Mouse (Mus musculus): ENCODE measurements around the gene Daam2. TPM values are rescaled to one million over a fixed set of nuclear protein-coding genes. Genes with fewer than 3 reads are reported as not detected.

The Daam2 gene
- total and polyA plus RNA-seq, 3 experiments: 0.04 to 0.41 TPM; not detected in 1

DNA sequence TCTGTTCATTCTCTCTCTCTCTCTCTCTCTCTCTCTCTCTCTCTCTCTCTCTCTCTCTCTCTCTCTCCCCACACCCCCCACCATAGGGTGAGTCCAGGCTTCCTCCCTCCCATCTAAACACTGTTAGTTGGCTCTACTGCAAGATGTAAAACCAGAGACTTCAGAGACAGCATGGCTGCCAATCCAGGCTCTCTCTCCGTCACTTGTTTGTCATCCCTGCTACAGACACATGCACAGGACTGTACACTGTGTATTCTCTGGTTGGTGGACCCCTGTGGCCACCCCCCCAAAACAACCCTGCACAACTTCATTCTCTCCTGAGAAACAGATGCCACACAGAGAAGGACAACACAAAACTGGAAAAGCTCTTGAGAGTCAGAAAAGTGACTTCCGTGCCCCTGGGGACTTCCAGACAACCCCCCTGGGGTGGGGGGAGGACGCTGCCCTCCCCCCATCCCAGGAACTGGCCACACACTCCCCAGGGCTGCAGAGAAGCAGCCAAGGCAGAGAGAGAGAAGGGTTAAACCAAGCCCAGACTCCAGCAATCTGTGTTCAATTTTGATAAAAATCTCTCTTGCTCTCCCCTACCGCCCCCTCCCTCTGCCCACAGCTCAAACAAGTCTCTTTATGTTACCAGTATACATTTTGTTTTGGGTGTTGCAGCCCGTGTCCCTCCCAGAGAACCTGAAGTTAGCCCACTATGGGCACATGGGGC lies 1.3 kb downstream of the Daam2 start:
- no peaks in the 10 kb centered on the region for H3K79me2 ChIP-seq (replicated peaks; ENCODE audit: control insufficient read depth, extremely low read depth, insufficient read depth, poor library complexity, severe bottlenecking)
- dilution Hi-C loops (cut with MboI; ENCODE audit: extremely low pct_ligation_motif_present, extremely low pct_unique_long_range_greater_than_20kb, low sequenced_read_pairs): no loop called here

DNA sequence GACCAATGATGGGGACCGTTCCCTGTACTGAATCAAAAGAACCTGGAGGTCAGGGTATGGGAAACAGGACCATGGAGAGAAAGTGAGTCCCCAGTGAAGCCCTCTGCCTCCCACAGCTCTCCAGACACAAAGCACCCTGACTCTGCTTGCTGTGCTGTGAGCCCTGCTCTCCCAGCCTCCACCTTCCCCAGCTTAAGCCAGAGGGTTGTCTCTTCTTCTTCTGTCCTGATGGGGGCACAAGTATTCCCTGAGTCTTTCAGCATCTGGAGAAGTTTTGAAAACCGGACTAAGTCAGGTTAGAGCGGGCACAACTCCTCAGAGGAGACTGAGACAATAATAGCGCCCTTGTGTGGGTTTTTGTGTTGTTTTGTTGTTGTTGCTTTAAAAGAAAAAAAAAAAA lies 2.2 kb downstream of the Daam2 start:
- Histone ChIP-seq H3K9me3 (replicated peaks; ENCODE audit: low read length) (no peaks in the 10 kb centered on the region), H3K4me2 (ENCODE audit: insufficient read depth, low read depth, poor library complexity, severe bottlenecking) (no peak overlapping the region), H3K27me3 (replicated peaks) (peaks cover 77% of the 10 kb centered on the region), H3K4me1 (ENCODE audit: control insufficient read depth in 1 of 2, insufficient read depth in 2 of 2) (no peaks in the 10 kb centered on the region), H3K9ac (ENCODE audit: insufficient read depth, low read depth) (no peak overlapping the region), H3K27ac (ENCODE audit: insufficient read depth, low read depth) (no peak overlapping the region), H3K36me3 (replicated peaks in 1 of 2; ENCODE audit: control insufficient read depth in 1 of 2, insufficient read depth in 1 of 2, low read length in 1 of 2) (no peaks in the 10 kb centered on the region), H3K4me3 (replicated peaks in 1 of 3; ENCODE audit: low read depth in 2 of 3, low read length in 2 of 3, poor library complexity in 1 of 3) (no peak overlapping the region), H3K79me2 (replicated peaks; ENCODE audit: control insufficient read depth, extremely low read depth, insufficient read depth, poor library complexity, severe bottlenecking) (no peaks in the 10 kb centered on the region)
- TF ChIP-seq SMC3 (IDR thresholded peaks at IDR 0.05; ENCODE audit: low read depth, low read length) (no peak), HCFC1 (IDR thresholded peaks at IDR 0.05; ENCODE audit: low read depth, low read length) (no peak)
- DNase-seq (ENCODE audit: extremely low read depth): no peak
- in situ Hi-C loops (cut with MboI; ENCODE audit: low pct_ligation_motif_present, low pct_unique_long_range_greater_than_20kb, low sequenced_read_pairs): no loop called here
- dilution Hi-C loops (cut with MboI; ENCODE audit: extremely low pct_ligation_motif_present, extremely low pct_unique_long_range_greater_than_20kb, low sequenced_read_pairs): no loop called here

More for the DNA sequence above, 1.3 kb downstream of the Daam2 start:
- H3K4me3 ChIP-seq (replicated peaks in 1 of 3; ENCODE audit: low read depth in 2 of 3, low read length in 2 of 3, poor library complexity in 1 of 3): no peak overlapping the region
- H3K27ac ChIP-seq (ENCODE audit: insufficient read depth, low read depth): no peak overlapping the region
- no peaks in the 10 kb centered on the region for H3K36me3 ChIP-seq (replicated peaks in 1 of 2; ENCODE audit: control insufficient read depth in 1 of 2, insufficient read depth in 1 of 2, low read length in 1 of 2)
- H3K9me3 ChIP-seq (replicated peaks; ENCODE audit: low read length): no peaks in the 10 kb centered on the region
- no peak for TF ChIP-seq JUND (conservative IDR thresholded peaks at IDR 0.05; ENCODE audit: low read depth, low read length)
- no peak for TF ChIP-seq USF2 (conservative IDR thresholded peaks at IDR 0.05; ENCODE audit: low read depth, low read length)
- no peak overlapping the region for H3K9ac ChIP-seq (ENCODE audit: insufficient read depth, low read depth)
- H3K27me3 ChIP-seq (replicated peaks): peaks cover 74% of the 10 kb centered on the region
- DNase-seq (ENCODE audit: extremely low read depth): no peak
- H3K4me2 ChIP-seq (ENCODE audit: insufficient read depth, low read depth, poor library complexity, severe bottlenecking): no peak overlapping the region
- in situ Hi-C loops (cut with MboI; ENCODE audit: low pct_ligation_motif_present, low pct_unique_long_range_greater_than_20kb, low sequenced_read_pairs): no loop called here
- H3K4me1 ChIP-seq (ENCODE audit: control insufficient read depth in 1 of 2, insufficient read depth in 2 of 2): no peaks in the 10 kb centered on the region

DNA sequence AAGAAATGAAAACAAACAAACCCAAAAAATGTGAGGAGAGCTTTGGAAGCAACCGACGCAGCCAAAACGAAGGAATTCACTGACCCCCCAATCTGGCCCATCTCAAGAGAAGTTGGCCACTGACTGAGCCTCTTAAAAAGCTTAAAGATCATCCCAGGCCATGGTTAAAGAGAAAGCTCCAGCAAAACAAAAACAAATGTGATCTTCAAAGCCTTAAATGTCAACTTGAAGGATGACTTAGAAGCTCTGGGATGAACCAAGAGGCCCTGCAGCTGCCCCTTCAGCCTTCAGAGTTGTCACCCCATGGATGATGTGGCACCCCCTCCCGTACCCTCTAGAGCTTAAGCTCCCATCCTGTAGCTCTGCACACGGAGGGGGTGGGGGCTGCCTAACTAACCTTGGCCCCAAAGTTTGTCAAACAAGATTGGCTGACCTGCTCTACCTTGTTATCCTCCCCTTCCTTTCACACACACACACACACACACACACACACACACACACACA lies 4.3 kb downstream of the Daam2 start:
- no peak overlapping the region for H3K4me3 ChIP-seq (replicated peaks in 1 of 3; ENCODE audit: low read depth in 2 of 3, low read length in 2 of 3, poor library complexity in 1 of 3)
- H3K4me2 ChIP-seq (ENCODE audit: insufficient read depth, low read depth, poor library complexity, severe bottlenecking): no peak overlapping the region
- in situ Hi-C loops (cut with MboI; ENCODE audit: low pct_ligation_motif_present, low pct_unique_long_range_greater_than_20kb, low sequenced_read_pairs) (no loop called here), dilution Hi-C loops (cut with MboI; ENCODE audit: extremely low pct_ligation_motif_present, extremely low pct_unique_long_range_greater_than_20kb, low sequenced_read_pairs) (no loop called here)
- H3K9me3 ChIP-seq (replicated peaks; ENCODE audit: low read length): no peaks in the 10 kb centered on the region
- no peak for DNase-seq (ENCODE audit: extremely low read depth)
- H3K9ac ChIP-seq (ENCODE audit: insufficient read depth, low read depth): no peak overlapping the region
- H3K79me2 ChIP-seq (replicated peaks; ENCODE audit: control insufficient read depth, extremely low read depth, insufficient read depth, poor library complexity, severe bottlenecking): no peaks in the 10 kb centered on the region
- no peak overlapping the region for H3K27ac ChIP-seq (ENCODE audit: insufficient read depth, low read depth)
- H3K36me3 ChIP-seq (replicated peaks in 1 of 2; ENCODE audit: control insufficient read depth in 1 of 2, insufficient read depth in 1 of 2, low read length in 1 of 2): no peaks in the 10 kb centered on the region
- TF ChIP-seq MYC (IDR thresholded peaks at IDR 0.05; ENCODE audit: low read depth, low read length): no peak
- no peak for TF ChIP-seq KAT2A (IDR thresholded peaks at IDR 0.05; ENCODE audit: insufficient replicate concordance, low read length)
- no peak for TF ChIP-seq TCF12 (IDR thresholded peaks at IDR 0.05; ENCODE audit: low read depth, low read length)
- TF ChIP-seq ETS1 (conservative IDR thresholded peaks at IDR 0.05; ENCODE audit: low read depth, low read length): no peak
- no peak for TF ChIP-seq MAX (IDR thresholded peaks at IDR 0.05; ENCODE audit: low read length)
- no peak for TF ChIP-seq ZMIZ1 (IDR thresholded peaks at IDR 0.05; ENCODE audit: low read depth, low read length)
- TF ChIP-seq GABPA (IDR thresholded peaks at IDR 0.05; ENCODE audit: insufficient replicate concordance, low read depth, low read length): no peak
- no peak for TF ChIP-seq MAFK (IDR thresholded peaks at IDR 0.05; ENCODE audit: insufficient replicate concordance, low read length)
- no peak for TF ChIP-seq ELF1 (IDR thresholded peaks at IDR 0.05; ENCODE audit: low read depth, low read length)
- no peak for TF ChIP-seq NELFE (IDR thresholded peaks at IDR 0.05; ENCODE audit: low read depth, low read length)
- peaks cover 80% of the 10 kb centered on the region for H3K27me3 ChIP-seq (replicated peaks)
- no peaks in the 10 kb centered on the region for H3K4me1 ChIP-seq (ENCODE audit: control insufficient read depth in 1 of 2, insufficient read depth in 2 of 2)
